Mouse (Mus musculus) intestine, embryonic 14.5 days (tissue): ENCODE results near the gene Fcrla. TPM values are rescaled to one million over a fixed set of nuclear protein-coding genes. Genes with fewer than 3 reads are reported as not detected.

Experiments used
- ATAC-seq: fragments of 200-750 bp; cut with Nextera tagmentation; replicated peaks from 2 replicates; pipeline ENCODE4 v1.8.0; 2017; ENCODE audit warnings: low read depth, moderate number of reproducible peaks, moderate TSS enrichment, moderate library complexity; ENCODE audit not compliant: low FRiP score, low TSS enrichment
- DNase-seq: peaks from one replicate; pipeline ENCODE4 v3.0.0-alpha.2; 2018; ENCODE audit warnings: low spot score
- H3K27ac ChIP-seq: fragments of 300-500 bp; sonication (generic); 2 replicates; pipeline ENCODE4 v1.5.1; 2014; ENCODE audit warnings: low read depth, mild to moderate bottlenecking, control low read depth
- H3K27me3 ChIP-seq: fragments of 300-500 bp; sonication (generic); replicated peaks from 2 replicates; pipeline ENCODE4 v1.6.1; 2014; ENCODE audit warnings: low read length, control low read depth; ENCODE audit not compliant: control insufficient read depth, insufficient read depth
- H3K36me3 ChIP-seq: fragments of 300-500 bp; sonication (generic); 2 replicates; pipeline ENCODE4 v1.6.1; 2014; ENCODE audit warnings: low read length, control low read depth; ENCODE audit not compliant: control insufficient read depth, insufficient read depth
- H3K4me1 ChIP-seq: fragments of 300-500 bp; sonication (generic); replicated peaks from 2 replicates; pipeline ENCODE4 v1.6.1; 2014; ENCODE audit warnings: low read length, control low read depth, mixed read lengths; ENCODE audit not compliant: control insufficient read depth, insufficient read depth
- H3K4me2 ChIP-seq: fragments of 300-500 bp; sonication (generic); 2 replicates; pipeline ENCODE4 v1.6.1; 2014; ENCODE audit warnings: low read length
- H3K4me3 ChIP-seq: fragments of 300-500 bp; sonication (generic); 2 replicates; pipeline ENCODE4 v1.5.1; 2014; ENCODE audit warnings: low read depth, low read length, control low read depth, mixed read lengths
- H3K9ac ChIP-seq: fragments of 300-500 bp; sonication (generic); 2 replicates; pipeline ENCODE4 v1.6.1; 2014; ENCODE audit warnings: mild to moderate bottlenecking, low read length
- H3K9me3 ChIP-seq: fragments of 300-500 bp; sonication (generic); 2 replicates; pipeline ENCODE4 v1.6.1; 2016; ENCODE audit warnings: low read length, control low read depth; ENCODE audit not compliant: control insufficient read depth
- WGBS: fragments of 180-500 bp; shearing (Covaris S2); extraction: QIAGEN DNeasy Blood & Tissue Kit; methylation state at CpG from one replicate; pipeline ENCODE4 v1.1.7; 2014; 5-methylcytosine and 5-hydroxymethylcytosine counted together
- polyA plus RNA-seq: library from polyadenylated mRNA; unstranded; fragments of >200 nt; fragmentation: Nextera tagmentation; extraction: Ambion mirVana; gene quantifications from 2 replicates; pipeline ENCODE4 v1.2.1, GENCODE M21; 2014

Gene Fcrla
- polyA plus RNA-seq, 1 experiment from 2014 or later: not detected

DNA sequence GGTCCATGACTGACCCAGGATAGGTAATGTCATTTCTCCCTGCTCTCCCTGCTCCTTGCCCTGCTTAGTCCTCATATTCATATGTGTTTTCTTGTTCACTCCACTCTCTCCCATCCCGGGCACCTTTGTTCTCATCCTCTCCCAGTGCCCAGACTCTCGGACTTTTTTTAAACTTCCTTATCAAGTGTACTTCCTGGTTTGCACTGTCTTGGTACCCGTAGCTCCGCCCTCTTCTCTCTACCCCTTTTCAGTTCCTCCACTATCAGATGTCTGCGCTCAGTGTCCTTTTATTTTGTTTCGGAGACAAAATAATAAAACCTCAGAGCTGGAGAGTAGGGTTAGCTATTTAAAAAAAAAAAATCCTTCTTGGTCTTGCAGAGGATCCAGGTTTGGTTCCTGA lies 2.9 kb downstream of the Fcrla start:
- Histone ChIP-seq H3K9me3 (no peaks in the 10 kb centered on the region), H3K9ac (no peak overlapping the region), H3K27ac (no peak overlapping the region), H3K4me1 (no peaks in the 10 kb centered on the region), H3K36me3 (no peaks in the 10 kb centered on the region), H3K4me2 (no peak overlapping the region), H3K4me3 (no peak overlapping the region), H3K27me3 (no peaks in the 10 kb centered on the region)
- ATAC-seq: no peak
- no peak for DNase-seq
- WGBS: 79% methylated on average over 6 of the region's 6 CpGs

DNA sequence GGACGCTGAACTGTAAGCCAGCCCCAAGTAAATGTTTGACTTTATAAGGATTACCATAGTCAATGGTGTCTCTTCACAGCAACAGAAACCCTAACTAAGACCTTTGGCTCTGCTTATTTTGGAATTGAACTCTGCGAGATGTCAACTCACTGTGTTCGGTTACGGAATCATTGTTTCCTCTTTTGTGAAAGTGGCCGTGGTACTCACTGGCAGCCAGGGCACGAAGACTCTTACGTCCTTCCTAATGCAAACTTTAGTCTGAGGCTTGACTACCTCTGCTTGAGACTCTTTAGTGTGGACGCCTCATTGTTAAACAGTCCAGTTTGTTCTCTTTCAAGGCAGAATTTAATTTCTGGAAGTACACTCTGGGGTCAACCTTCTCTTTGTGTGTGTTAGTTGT lies 8.1 kb downstream of the Fcrla start:
- WGBS: 96% methylated on average over 8 of the region's 8 CpGs
- no peak for ATAC-seq
- no peak overlapping the region for H3K27ac ChIP-seq

DNA sequence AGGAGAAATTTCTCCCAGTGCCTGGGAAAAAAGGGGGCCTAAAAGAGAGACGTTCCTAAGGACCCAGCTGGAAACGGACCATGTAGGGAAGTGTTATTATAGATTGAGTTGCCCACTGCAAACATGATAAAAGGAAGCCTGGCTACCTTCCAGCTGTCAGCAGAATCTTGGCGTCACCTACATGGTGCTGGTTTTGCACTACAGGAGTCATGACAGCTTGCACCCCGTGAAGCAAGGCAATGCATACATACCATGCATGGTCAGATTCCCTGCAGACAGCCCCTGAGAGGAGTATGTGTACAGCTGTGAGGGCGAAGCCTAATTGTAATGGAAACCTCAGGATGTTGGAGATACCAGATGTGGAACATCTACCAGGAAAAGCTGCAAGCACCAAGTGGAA lies 11.7 kb downstream of the Fcrla start:
- 65% methylated on average over 5 of the region's 5 CpGs for WGBS
- Histone ChIP-seq H3K4me2 (no peak overlapping the region), H3K4me3 (no peak overlapping the region), H3K36me3 (no peaks in the 10 kb centered on the region), H3K27me3 (no peaks in the 10 kb centered on the region), H3K27ac (no peak overlapping the region), H3K4me1 (no peaks in the 10 kb centered on the region), H3K9me3 (no peaks in the 10 kb centered on the region), H3K9ac (no peak overlapping the region)
- no peak for DNase-seq
- ATAC-seq: no peak

More for the DNA sequence above, 8.1 kb downstream of the Fcrla start:
- H3K4me3 ChIP-seq: no peak overlapping the region
- H3K27me3 ChIP-seq: no peaks in the 10 kb centered on the region
- H3K9me3 ChIP-seq: no peaks in the 10 kb centered on the region
- no peak for DNase-seq
- H3K4me2 ChIP-seq: no peak overlapping the region
- no peak overlapping the region for H3K9ac ChIP-seq
- no peaks in the 10 kb centered on the region for H3K4me1 ChIP-seq
- H3K36me3 ChIP-seq: no peaks in the 10 kb centered on the region

DNA sequence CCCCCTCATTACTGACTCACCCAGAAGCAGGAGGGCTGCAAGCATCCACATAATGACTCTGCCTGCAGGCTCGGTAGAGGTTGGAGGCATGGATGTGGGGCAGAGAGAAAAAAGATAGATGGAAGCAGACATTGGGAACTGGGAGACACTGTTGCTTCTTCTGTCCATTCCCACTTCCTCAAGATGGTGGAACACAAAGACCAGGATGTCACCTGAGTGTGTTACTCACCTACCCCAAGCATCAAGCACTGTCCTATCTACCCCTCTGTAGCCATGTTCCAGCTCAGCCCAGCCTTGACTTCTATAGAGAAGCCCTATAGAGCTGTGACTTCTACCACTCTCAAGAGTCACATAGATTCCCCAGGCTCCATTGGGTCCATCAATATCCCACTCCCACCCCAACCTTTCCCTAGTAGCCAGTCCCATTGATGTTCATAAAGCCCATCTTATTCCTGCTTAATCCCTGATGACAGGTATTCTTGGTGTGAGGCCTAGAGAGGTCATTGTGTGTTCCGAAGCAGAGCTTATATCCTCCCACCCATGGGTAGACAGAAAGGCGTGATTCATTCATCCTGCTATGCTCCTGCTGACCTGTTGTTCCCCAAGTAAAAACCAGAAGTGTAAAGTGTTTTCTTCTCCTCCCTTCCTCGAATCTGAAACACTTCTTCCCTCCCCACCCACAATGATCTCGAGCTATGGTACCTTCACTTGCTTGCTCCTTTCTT lies 14.3 kb downstream of the Fcrla start, which contains the start of gene Fcrlb:
Fcrlb (minus strand) TSS at position 51 of the 725 bp plus-strand sequence.
- Histone ChIP-seq H3K27me3 (peaks cover 12% of the 10 kb centered on the region), H3K9me3 (no peaks in the 10 kb centered on the region), H3K4me1 (peaks cover 5% of the 10 kb centered on the region), H3K9ac (no peak within 1 kb of the TSS), H3K4me2 (no peak within 1 kb of the TSS), H3K36me3 (no peaks in the 10 kb centered on the region), H3K27ac (no peak within 1 kb of the TSS), H3K4me3 (no peak within 1 kb of the TSS)
- no peak for DNase-seq
- no peak for ATAC-seq
- WGBS: 71% methylated on average over 5 of the region's 5 CpGs

DNA sequence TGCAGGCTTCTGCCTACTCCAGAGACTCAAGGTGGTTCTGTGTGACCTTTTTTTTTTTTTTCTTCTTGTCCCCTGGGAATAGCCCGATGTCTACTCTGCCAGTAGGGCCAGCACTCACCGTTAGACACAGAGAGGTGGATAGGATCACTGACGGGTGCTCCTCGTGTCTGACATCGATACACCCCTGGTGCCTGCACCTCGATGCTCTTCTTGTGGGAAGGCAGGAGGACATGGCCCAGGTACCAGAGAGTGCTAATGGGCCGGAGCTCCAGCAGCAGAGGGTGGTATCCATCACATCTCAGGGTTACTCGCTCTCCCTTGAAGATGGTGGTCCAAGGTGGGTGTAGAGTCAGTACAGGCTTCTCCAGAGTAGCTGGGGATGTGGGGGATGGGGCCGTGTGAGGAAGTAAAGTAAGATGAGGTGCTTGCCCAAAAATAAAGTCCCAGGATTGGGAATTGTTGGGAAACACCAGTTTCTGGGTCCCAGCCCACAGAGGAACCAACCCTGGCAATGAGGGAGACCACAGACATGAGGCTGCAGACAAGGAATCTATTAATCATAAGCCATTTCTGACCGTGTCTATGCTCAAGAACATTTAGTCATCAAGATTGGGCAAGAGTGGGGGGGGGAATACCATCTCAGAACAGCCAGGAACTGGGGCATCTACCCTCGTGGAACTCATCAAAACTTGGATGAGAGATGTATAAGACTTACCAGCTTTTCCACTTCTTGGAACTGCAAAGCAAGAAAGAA lies 15.3 kb downstream of the Fcrla start:
- 87% methylated on average over 11 of the region's 11 CpGs for WGBS
- Histone ChIP-seq H3K27ac (no peak overlapping the region), H3K27me3 (peaks cover 22% of the 10 kb centered on the region)

DNA sequence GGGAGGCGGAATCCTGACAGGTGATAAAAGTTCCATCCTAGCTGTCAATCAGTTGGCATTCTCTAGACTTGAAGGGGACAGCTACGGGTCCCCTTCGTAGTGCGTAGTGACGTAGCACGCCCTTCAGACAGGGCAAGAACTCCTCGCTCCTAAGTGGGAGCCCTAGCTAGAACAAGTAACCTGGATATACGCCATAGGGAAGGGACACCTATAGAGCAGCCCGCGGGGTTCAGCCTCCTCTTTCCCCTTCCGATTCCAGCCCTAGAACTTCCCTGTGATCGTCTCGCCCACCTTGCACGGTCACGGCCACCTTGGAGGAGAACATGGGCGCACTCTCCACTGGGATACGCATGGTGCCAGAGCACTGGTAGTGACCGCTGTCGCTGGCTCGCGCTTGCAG lies 19.0 kb downstream of the Fcrla start:
- Histone ChIP-seq H3K9ac (peak overlapping the region; percentile 27; the same call in 1 of the 2 replicates), H3K4me1 (peaks cover 7% of the 10 kb centered on the region), H3K4me2 (peak overlapping the region; percentile 86), H3K9me3 (no peaks in the 10 kb centered on the region), H3K27me3 (peaks cover 36% of the 10 kb centered on the region), H3K27ac (no peak overlapping the region), H3K4me3 (peak overlapping the region; percentile 38), H3K36me3 (no peaks in the 10 kb centered on the region)
- 3% methylated on average over 21 of the region's 21 CpGs for WGBS
- DNase-seq (no peak), ATAC-seq (0 out of 2 replicates have a peak, but pooled peaks have one; percentile 31)

More for the DNA sequence above, 15.3 kb downstream of the Fcrla start:
- Histone ChIP-seq H3K4me2 (no peak overlapping the region), H3K4me1 (peaks cover 7% of the 10 kb centered on the region), H3K4me3 (no peak overlapping the region), H3K36me3 (no peaks in the 10 kb centered on the region), H3K9me3 (no peaks in the 10 kb centered on the region), H3K9ac (no peak overlapping the region)
- ATAC-seq: no peak
- no peak for DNase-seq

DNA sequence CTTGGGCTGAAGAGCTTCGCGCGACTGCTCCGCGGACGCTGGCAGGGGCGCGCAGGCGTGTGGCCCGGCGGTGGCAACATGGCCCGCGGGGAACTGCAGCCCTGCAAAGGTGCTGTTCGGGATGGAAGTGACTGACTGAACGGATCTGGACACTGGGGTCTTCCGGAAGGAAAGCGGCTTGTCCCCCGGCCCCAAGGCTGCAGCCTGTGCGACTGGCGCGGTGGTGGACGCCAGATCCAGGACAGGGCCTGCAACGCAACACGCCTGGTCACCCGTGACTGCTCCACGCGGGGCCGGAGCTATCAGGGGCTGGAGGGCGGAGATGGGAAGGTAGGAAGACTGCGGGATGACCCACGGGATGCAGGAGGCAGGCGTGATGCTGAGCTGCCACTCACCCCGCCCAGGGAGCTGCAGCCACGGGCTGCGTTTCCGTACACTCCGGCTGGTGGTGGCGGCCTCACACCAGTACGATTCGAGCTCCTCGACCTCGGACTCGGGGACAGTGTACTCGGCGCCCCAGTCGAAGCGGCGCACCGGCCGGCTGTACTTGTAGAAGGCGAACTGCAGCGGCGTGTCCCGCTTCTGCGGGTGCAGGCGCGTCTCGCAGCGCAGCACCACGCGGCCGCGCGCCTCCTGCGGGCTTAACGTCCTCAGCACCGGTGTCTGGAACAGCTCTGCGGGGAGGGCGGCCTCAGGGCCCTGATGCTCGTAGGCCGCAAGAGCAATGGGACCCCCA lies 19.8 kb downstream of the Fcrla start:
- Histone ChIP-seq H3K9ac (peak overlapping the region; percentile 27), H3K4me1 (peaks cover 7% of the 10 kb centered on the region), H3K36me3 (no peaks in the 10 kb centered on the region), H3K4me3 (peak overlapping the region; percentile 38), H3K4me2 (peak overlapping the region; percentile 86), H3K9me3 (no peaks in the 10 kb centered on the region), H3K27ac (no peak overlapping the region), H3K27me3 (peaks cover 36% of the 10 kb centered on the region)
- ATAC-seq (peak; percentile 65; the same call in 1 of the 2 replicates), DNase-seq (peak; percentile 80)
- WGBS: under 1% methylated on average over 71 of the region's 71 CpGs

DNA sequence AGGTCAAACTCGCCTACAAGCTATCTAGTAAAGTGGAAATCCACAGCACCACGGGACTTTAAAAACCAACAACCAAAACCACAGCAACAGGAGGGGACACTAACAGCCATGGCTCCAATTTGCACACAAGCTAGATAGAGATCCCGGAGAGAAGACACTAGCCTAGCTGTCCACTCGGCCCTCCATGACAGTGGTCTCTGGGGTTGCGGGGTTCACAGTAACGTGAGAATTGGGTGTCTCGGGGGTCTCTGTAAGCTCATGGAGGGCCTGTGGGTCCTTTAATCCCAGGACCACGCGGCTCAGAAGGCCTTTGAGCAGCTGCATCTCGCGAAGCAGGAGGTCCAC lies 20.3 kb downstream of the Fcrla start:
- H3K27ac ChIP-seq: no peak overlapping the region
- 30% methylated on average over 11 of the region's 11 CpGs for WGBS
- H3K9me3 ChIP-seq: no peaks in the 10 kb centered on the region
- ATAC-seq (no peak), DNase-seq (peak; percentile 58)
- H3K4me2 ChIP-seq: peak overlapping the region; percentile 86
- peak overlapping the region; percentile 38 for H3K4me3 ChIP-seq
- peaks cover 7% of the 10 kb centered on the region for H3K4me1 ChIP-seq
- peaks cover 36% of the 10 kb centered on the region for H3K27me3 ChIP-seq
- H3K36me3 ChIP-seq: no peaks in the 10 kb centered on the region
- H3K9ac ChIP-seq: no peak overlapping the region
